Mouse (Mus musculus) left cerebral cortex, adult 18-20 months (tissue): ENCODE data around the gene Zfp13. TPM values are rescaled to one million over a fixed set of nuclear protein-coding genes. Genes with fewer than 3 reads are reported as not detected.

ENCODE experiments used
- DNase-seq, 2 experiments: peaks; one replicate each; pipeline ENCODE4 v3.0.0; 2021 to 2022; ENCODE audit warnings: low spot score in 2 of 2, mixed read lengths in 1 of 2
- total RNA-seq, 2 experiments: library from RNA; stranded (reverse); gene quantifications; 2 replicates each; pipeline ENCODE4 v1.2.3; 2021

Zfp13 gene
- total RNA-seq, 2 experiments from 2014 or later: 27.5 to 29.7 TPM

- no peak for DNase-seq
Measured at GRCm38 (mm10) chr17:23551416-23551815, 47.9 kb downstream of the Zfp13 start.

DNA sequence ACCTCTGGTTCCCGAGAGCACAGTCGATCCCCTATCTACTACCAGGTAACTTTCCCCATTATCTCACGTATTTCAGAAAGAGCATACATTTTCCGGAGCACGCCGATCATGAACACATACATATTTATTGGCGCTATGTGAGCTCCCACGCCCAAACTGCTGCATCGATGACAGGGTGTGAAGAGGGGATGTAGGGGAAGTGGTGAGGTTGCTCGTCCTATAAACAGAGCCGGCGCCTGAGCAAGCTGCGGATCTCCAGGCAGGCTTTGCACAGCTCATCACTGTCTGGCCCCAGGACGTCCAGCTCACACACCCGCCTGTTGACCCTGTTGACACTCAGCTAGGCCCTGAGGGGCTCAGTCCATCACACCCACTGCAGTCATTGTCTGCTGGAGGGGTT is 48.4 kb downstream of the Zfp13 start:
- DNase-seq: no peak

DNA sequence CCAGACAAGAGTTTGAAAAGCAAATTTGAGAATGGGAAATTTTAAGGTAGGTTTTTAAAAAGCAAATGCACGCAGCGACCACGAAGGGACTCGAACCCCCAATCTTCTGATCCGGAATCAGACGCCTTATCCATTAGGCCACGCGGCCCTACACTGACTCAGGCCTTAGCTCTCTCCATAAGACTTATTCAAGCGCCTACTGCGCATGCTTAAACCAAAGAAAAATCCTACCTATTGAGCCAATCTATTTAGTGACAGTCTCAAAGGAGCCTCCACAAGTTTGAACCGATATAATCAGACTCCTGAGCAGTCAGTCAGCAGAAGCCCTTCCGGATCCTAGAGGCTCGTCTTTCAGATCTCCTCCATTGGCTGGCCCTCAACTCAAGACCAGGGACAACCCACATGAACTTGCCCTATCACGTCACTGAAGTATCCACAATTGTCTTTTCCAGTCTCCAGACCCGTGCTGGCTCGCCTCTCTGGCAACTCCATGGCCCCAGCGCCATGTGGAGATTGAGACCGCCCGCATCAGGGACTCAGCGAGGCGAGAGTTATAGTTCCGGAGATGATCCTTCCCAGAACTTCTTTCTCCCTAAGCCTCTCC is 49.0 kb downstream of the Zfp13 start:
- peak; percentile 96 to 98 for DNase-seq

DNA sequence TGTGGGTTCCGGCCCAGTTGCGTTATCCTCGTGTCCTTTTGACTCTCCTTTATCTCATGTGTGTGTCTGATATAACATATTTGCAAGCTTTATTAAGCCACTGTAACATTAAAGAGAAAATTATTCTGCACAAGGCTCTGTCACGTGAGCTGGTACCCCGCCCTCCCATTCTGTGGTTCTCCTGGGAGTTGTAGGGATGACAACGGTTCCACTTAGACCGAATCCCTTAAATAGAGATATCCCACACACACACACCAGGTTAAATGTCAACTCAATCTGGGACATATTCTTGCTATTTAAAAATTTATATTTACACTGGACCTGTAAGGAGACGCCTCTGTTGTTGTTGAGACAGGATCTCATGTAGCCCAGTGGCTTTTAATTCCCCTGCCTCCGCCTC is 49.8 kb downstream of the Zfp13 start:
- peak in 1 of 2 experiments; percentile 6 for DNase-seq

DNA sequence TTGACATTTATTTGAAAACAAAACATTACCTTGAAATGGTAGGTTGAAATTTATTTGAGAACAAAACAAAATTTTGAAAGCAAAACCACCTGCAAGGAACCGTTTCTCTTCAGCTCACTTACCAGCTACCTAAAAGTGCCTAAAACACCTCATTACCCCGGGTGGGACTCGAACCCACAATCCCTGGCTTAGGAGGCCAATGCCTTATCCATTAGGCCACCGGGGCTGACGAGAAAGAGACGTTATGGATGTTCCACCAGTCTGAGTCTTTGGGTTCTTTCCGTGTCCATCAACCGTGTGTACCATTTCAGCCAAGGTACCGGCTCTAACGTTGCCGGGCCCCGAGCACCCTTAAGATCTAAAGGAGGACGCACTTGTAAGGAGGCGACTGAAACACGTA is 50.7 kb downstream of the Zfp13 start:
- peak; percentile 91 to 97 for DNase-seq

- DNase-seq: no peak
Measured at GRCm38 (mm10) chr17:23547681-23548443, 51.4 kb downstream of the Zfp13 start.

DNA sequence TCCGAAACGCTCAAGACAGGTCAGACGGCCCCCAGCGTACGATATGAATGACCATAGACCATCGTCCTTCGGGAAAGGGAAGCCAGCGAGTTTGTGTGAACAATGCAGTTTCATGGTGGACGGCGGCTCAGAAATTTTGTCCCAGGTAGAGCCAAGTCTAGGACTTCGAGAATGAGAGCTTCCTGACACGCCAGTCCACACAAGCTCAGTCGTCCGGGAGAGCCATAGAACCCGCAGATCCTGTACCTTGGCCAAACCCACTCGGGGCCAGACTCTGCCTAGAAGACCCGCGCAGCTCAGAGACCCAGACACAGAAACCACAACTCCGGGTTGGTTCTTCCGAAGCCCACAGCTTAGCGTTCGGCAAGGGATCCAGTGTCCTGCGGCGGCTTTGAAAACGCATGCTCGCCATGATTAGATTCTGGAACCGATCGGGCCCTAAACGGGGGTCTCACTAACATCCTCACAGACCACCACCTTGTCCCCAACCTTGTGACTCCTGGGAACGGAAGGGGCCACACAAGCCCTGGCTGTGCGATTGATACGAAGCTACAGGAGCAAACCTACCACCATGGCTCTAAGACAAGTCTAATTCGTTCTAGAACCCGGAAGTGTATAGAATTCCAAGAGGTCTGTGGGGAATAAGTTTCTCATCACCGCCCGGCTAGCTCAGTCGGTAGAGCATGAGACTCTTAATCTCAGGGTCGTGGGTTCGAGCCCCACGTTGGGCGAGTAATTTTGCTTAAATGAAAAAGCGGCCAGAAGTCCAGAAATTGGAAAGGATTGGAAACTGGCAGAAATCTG is 52.4 kb downstream of the Zfp13 start:
- DNase-seq: peak; percentile 92 to 93

DNA sequence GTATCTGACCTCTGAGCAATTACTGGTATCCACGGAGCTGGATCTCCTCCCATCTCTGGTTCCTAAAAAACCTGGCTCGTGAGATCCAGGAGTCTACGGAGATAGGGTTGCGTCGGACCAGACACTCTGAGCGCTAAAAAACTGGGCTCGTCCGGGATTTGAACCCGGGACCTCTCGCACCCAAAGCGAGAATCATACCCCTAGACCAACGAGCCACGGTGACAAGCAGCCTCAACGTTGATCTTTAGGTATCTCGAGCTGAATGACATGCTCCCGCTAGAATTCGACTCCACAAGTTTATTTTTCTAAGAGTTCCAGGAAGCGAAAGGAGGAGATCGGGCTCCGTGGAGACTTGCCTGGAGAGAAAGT is 53.0 kb downstream of the Zfp13 start:
- peak; percentile 78 to 79 for DNase-seq

GRCm38 (mm10) chr17:23545841-23546240 is 53.4 kb downstream of the Zfp13 start:
- DNase-seq: no peak

DNA sequence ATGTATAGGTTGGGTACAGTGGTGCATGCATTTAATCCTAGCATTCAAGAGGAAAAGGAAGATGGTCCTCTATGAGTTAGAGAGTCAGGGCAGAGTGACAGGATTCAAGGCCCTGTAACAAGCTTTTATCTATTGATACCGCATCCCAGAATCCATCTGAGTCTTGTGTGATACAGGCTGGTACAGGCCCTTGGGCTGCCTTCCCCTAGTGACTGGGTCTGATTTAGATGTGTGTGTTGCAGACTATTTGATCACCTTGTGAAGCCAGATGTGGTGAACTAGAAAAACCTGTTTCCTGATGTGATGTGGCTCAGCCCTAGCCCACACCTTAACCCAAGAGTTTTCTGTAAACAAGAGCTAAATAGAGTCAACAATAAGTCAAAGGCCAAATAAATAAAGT is 54.5 kb downstream of the Zfp13 start:
- DNase-seq: no peak

- DNase-seq: no peak
Measured at GRCm38 (mm10) chr17:23543983-23544382, 55.3 kb downstream of the Zfp13 start.

GRCm38 (mm10) chr17:23543325-23543724 is 56.0 kb downstream of the Zfp13 start:
- no peak for DNase-seq

DNA sequence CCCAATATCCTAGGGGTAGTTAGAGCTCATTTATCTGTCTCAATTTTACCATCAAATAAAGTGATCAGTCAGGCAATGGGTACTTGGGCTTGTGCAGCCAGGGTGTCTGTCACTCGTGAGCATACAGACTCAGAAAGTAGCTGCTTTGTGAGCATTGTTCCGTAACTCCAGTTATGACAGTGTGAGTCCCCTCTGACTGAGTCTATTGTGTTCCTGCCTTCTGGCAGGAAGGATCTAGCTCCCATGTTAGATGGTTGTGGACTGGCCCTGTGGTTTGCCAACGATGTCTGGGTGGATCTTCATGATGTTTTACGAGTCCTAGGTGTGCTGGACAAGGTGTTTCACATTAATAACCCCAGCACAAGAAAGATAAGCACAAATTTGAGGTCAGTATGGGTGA is 56.5 kb downstream of the Zfp13 start:
- DNase-seq: no peak

GRCm38 (mm10) chr17:23542004-23542720 is 57.1 kb downstream of the Zfp13 start:
- DNase-seq: no peak

GRCm38 (mm10) chr17:23540605-23541475 is 58.4 kb downstream of the Zfp13 start:
- DNase-seq: peak in 1 of 2 experiments; percentile 36

GRCm38 (mm10) chr17:23540106-23540505 is 59.2 kb downstream of the Zfp13 start:
- DNase-seq: no peak

DNA sequence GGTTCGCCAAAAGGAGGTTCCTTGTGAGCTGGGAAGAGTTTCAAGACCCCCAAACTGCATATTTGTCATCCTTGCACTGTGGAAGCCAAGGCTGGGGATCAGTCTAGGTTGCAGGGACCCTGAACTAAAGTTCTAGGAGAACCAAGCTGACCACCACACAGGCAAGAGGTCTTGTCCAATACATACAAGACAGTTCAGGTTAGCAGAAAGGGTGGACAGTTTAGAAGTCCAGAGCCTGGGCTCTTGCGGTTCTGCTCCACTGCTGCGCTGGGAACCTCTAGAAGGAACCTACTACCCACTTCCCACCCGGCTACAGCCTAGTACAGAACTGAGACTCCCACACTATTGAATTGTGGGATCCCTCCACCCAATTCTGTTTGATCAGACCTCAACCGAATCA is 59.7 kb downstream of the Zfp13 start:
- no peak for DNase-seq

- DNase-seq: no peak
Measured at GRCm38 (mm10) chr17:23538299-23539015, 60.8 kb downstream of the Zfp13 start.

DNA sequence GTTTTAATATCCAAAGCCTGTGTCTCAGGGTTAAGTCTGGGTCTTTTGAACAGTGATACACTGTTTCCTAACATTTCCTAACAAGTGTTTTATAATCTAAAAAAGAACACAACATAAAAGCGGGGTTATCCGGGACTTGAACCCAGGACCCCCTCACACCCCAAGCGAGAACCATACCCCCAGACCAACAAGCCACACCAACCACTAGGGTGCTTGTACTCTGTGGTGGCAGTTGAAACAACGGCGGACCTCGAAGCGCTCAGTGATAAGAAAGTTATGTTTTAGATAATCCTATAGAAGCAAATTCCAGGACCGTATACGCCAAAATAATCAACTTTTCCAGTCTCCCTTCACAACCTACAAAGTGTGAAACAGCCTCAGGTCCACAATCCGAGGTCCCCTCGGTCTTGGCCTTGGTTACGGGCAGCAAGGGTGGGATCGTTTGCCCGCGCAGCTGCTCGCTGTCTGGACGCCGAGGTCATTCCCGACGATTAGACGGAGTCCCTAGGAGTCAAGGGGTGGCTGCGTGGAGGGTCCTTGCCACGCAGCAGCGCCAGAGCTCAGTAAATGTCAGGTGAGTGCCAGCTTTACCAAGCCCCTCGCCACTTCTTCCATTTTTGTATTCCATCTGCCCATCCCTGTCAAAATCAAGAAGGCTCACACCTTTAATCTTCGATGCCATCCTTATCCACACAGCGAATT is 61.6 kb downstream of the Zfp13 start:
- DNase-seq: no peak
